Mouse (Mus musculus) hindbrain, embryonic 11.5 days (tissue): ENCODE measurements around the gene Adamtsl1. TPM values are rescaled to one million over a fixed set of nuclear protein-coding genes. Genes with fewer than 3 reads are reported as not detected.

Source experiments
- ATAC-seq: fragments of 200-750 bp; cut with Nextera tagmentation; 2 replicates; pipeline ENCODE4 v1.8.0; 2017; ENCODE audit warnings: mild to moderate bottlenecking, moderate TSS enrichment, moderate library complexity; ENCODE audit not compliant: low FRiP score
- DNase-seq: peaks from one replicate; pipeline ENCODE4 v3.0.0-alpha.2; 2015; ENCODE audit warnings: low spot score
- H3K27ac ChIP-seq: fragments of 300-500 bp; sonication (generic); 2 replicates; pipeline ENCODE4 v1.5.1; 2014; ENCODE audit warnings: mild to moderate bottlenecking, low read depth, low read length
- H3K27me3 ChIP-seq: fragments of 300-500 bp; sonication (generic); 2 replicates; pipeline ENCODE4 v1.6.1; 2014; ENCODE audit warnings: mild to moderate bottlenecking, low read length, moderate library complexity, mixed read lengths; ENCODE audit not compliant: control insufficient read depth, insufficient read depth
- H3K36me3 ChIP-seq: fragments of 300-500 bp; sonication (generic); 2 replicates; pipeline ENCODE4 v1.6.1; 2014; ENCODE audit warnings: mild to moderate bottlenecking, low read length, moderate library complexity, mixed read lengths; ENCODE audit not compliant: control insufficient read depth, insufficient read depth
- H3K4me1 ChIP-seq: fragments of 300-500 bp; sonication (generic); replicated peaks from 2 replicates; pipeline ENCODE4 v1.6.1; 2014; ENCODE audit warnings: low read length, mixed read lengths; ENCODE audit not compliant: control insufficient read depth, insufficient read depth
- H3K4me2 ChIP-seq: fragments of 300-500 bp; sonication (generic); replicated peaks from 2 replicates; pipeline ENCODE4 v1.6.1; 2014; ENCODE audit warnings: mild to moderate bottlenecking, low read depth, low read length
- H3K4me3 ChIP-seq: fragments of 300-500 bp; sonication (generic); 2 replicates; pipeline ENCODE4 v1.5.1; 2014; ENCODE audit warnings: low read depth, low read length
- H3K9ac ChIP-seq: fragments of 300-500 bp; sonication (generic); 2 replicates; pipeline ENCODE4 v1.6.1; 2014; ENCODE audit warnings: low read depth, low read length
- H3K9me3 ChIP-seq: fragments of 300-500 bp; sonication (generic); 2 replicates; pipeline ENCODE4 v1.6.1; 2016; ENCODE audit warnings: low read length; ENCODE audit not compliant: control insufficient read depth
- WGBS: fragments of 180-500 bp; shearing (Covaris S2); extraction: QIAGEN DNeasy Blood & Tissue Kit; methylation state at CpG from one replicate; pipeline ENCODE4 v1.1.7; 2014; 5-methylcytosine and 5-hydroxymethylcytosine counted together
- polyA plus RNA-seq: library from polyadenylated mRNA; unstranded; fragments of >200 nt; fragmentation: Nextera tagmentation; extraction: Ambion mirVana; gene quantifications from 2 replicates; pipeline ENCODE4 v1.2.1, GENCODE M21; 2014

The Adamtsl1 gene
- polyA plus RNA-seq, 1 experiment from 2014 or later: 11.1 TPM

DNA sequence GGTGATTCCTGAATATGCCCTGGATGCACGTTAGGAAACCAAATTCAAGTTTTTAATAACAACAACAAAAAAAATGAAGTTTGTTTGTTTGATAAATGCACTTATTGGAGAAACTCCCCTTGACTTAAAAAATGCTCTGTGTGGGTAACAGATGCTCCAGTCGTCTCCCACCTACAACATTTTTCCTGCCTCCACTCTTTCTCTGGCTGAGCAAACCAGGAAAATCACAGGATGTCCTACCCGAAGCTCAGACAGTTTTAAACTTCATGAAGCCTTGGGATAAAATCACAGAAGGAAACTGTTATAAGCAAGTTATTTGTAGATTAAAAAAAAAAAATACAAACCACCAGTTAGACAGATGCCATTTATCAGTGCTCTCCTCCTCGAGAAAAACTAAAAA, 788.1 kb downstream of the Adamtsl1 start:
- DNase-seq (no peak), ATAC-seq (no peak)
- Histone ChIP-seq H3K27me3 (no peaks in the 10 kb centered on the region), H3K9me3 (no peaks in the 10 kb centered on the region), H3K27ac (no peak overlapping the region), H3K4me1 (no peaks in the 10 kb centered on the region), H3K4me3 (no peak overlapping the region), H3K36me3 (no peaks in the 10 kb centered on the region), H3K9ac (no peak overlapping the region), H3K4me2 (no peak overlapping the region)
- 80% methylated on average over 4 of the region's 4 CpGs for WGBS

DNA sequence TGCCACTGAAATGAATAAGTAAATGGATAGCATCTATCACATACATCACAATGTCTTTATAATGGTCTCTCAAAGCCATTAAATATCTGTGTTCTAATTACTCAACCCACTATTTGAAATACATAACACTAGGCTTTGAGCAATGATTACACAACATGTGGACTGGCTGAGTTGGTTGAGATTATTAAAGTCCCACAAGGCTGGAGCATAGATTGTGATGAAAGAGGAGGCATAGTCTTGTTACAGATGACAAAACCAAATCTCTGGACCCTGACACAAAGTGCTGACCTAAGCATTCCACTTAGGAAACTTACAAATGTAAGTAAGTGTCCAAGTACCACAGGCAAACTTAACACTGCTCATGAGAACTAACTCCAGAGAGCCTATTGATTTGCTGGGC, 792.8 kb downstream of the Adamtsl1 start:
- no peak overlapping the region for H3K27ac ChIP-seq
- no peaks in the 10 kb centered on the region for H3K36me3 ChIP-seq
- no peak overlapping the region for H3K4me3 ChIP-seq
- ATAC-seq (no peak), DNase-seq (no peak)
- H3K27me3 ChIP-seq: no peaks in the 10 kb centered on the region
- no peak overlapping the region for H3K4me2 ChIP-seq
- H3K4me1 ChIP-seq: no peaks in the 10 kb centered on the region
- no peak overlapping the region for H3K9ac ChIP-seq
- no peaks in the 10 kb centered on the region for H3K9me3 ChIP-seq

DNA sequence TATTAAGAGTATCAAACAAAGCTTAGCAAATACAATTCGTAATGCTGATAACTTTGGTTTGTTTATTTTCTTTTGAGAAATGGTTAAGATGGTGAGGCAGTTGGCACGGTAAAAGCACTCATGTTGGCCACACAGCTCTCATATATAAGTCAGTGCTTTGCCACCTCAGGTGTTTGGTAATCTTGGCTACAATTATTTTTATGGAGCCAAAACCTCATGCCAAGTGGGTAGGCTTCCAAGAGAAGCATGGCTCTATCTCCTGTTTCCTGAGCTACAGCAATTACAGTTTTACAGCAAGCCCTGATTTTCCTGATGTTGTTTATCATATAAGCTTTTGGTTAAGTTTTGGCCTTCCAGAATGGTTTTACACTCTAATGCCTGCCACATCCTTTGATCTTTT, 795.2 kb downstream of the Adamtsl1 start:
- no peaks in the 10 kb centered on the region for H3K27me3 ChIP-seq
- H3K9ac ChIP-seq: no peak overlapping the region
- no peak for ATAC-seq
- no peaks in the 10 kb centered on the region for H3K9me3 ChIP-seq
- no peak for DNase-seq
- no peak overlapping the region for H3K27ac ChIP-seq
- H3K36me3 ChIP-seq: no peaks in the 10 kb centered on the region
- WGBS: 96% methylated on average over 2 of the region's 2 CpGs
- H3K4me1 ChIP-seq: no peaks in the 10 kb centered on the region
- no peak overlapping the region for H3K4me2 ChIP-seq
- no peak overlapping the region for H3K4me3 ChIP-seq

DNA sequence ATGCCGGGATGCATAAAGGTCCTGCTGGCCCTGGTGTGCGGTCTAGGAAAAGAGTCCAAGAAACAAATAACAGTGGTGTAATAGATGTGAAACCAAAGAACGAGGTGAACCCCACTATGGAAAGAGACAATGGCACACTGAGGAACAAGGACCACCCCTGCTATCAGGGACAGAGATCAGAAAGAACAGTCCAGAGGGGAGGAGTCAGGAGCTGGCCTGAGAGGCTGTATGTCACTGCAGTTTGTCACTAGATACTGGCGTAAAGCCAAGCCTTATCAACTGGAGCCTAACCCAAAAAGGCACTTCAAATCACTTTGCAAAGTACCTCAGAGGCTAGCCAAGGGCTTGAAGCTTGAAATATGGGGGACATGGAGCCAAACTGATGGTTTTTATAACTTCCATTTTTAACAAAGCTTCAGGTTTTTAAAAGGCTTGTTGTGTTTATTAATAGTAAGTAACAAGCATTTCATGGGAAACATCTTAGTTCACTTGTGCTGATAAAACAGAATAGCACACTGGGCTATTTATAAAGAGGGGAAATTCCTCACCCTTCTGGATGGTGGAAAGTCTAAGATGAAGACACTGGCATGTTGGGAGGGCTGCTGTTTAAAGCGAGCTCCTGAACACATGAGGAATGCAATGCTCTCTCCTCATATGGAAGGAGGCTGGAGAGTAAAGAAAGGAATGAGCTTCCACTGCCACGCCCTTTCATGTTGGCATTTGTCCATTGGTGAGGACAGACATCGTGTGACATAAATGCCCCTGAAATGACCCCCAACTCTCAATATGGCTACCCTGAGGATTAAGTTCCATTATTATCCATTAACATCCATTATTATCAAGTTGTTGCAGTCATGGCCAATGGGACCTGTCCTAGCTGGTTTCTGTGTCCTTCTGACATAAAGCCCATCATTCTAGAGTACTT, 797.1 kb downstream of the Adamtsl1 start:
- Histone ChIP-seq H3K27ac (no peak overlapping the region), H3K36me3 (no peaks in the 10 kb centered on the region), H3K4me2 (no peak overlapping the region), H3K4me3 (no peak overlapping the region), H3K9ac (no peak overlapping the region), H3K9me3 (no peaks in the 10 kb centered on the region), H3K4me1 (no peaks in the 10 kb centered on the region), H3K27me3 (no peaks in the 10 kb centered on the region)
- no peak for ATAC-seq
- no peak for DNase-seq
- 71% methylated on average over 7 of the region's 7 CpGs for WGBS

DNA sequence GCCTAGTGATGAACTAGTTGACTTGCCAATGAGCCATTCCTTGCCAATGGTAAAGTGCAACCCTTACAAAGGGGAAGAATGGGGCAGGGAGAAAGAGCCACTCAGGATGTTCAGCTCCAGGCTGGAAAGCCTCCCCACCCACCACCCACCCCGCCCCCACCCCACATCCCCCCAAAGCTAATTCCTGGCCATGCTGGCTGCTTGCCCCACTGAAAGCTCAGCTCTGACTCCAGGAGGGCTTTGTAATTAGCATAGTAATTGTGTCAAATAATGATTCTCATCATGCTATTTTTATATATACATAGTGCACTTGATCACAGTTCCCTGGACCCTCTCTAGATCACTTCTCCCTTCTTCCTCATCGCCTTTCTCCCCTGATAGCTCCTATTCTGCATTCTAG, 798.4 kb downstream of the Adamtsl1 start:
- no peak overlapping the region for H3K9ac ChIP-seq
- H3K4me3 ChIP-seq: no peak overlapping the region
- DNase-seq (no peak), ATAC-seq (no peak)
- H3K4me1 ChIP-seq: no peaks in the 10 kb centered on the region
- H3K9me3 ChIP-seq: no peaks in the 10 kb centered on the region
- no peaks in the 10 kb centered on the region for H3K27me3 ChIP-seq
- H3K27ac ChIP-seq: no peak overlapping the region
- H3K36me3 ChIP-seq: no peaks in the 10 kb centered on the region
- WGBS: 92% methylated on average over 2 of the region's 2 CpGs
- H3K4me2 ChIP-seq: no peak overlapping the region

DNA sequence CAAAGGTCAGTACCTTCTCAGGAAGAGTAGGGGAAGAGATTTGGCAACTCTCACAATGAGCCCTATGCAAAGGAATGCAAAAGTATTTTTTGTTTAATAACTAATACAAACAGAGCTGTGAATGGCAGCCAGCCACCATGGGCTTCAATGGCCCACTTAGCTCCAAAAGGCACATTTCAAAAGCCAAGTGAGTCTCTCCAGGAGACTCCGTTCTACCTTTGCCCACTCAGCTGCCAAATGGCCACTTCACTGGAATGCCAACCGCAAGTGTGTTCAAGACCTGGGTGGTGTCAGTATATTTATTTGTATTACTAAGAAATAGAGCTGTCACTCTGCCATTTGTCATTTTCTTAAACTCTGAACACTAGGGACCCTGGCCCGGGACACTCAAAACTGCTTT, 800.5 kb downstream of the Adamtsl1 start:
- no peaks in the 10 kb centered on the region for H3K27me3 ChIP-seq
- no peaks in the 10 kb centered on the region for H3K4me1 ChIP-seq
- WGBS: 82% methylated on average over 3 of the region's 3 CpGs
- no peak overlapping the region for H3K4me2 ChIP-seq
- no peaks in the 10 kb centered on the region for H3K9me3 ChIP-seq
- DNase-seq: no peak
- H3K4me3 ChIP-seq: no peak overlapping the region
- ATAC-seq: no peak
- H3K9ac ChIP-seq: no peak overlapping the region
- no peak overlapping the region for H3K27ac ChIP-seq
- no peaks in the 10 kb centered on the region for H3K36me3 ChIP-seq

DNA sequence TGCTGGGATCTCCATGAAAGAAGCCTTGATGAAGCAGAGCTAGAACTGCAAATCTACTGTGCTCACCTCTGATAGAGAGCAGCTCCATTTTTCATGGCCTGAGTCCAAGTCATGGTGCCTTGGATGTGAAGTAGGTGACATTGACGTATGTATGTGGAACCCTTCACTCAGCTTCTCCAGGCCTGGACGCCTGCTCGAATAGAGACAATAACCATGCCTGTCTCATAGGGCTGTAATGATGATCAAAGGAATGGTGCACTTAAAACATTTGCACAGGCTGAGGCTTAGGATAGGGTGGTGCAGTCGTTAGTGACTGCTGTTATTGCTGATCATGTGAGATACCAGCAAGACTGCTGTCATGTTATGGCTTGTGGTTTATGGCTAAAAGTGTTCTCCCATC, 801.1 kb downstream of the Adamtsl1 start:
- Histone ChIP-seq H3K4me3 (no peak overlapping the region), H3K4me1 (no peaks in the 10 kb centered on the region), H3K36me3 (no peaks in the 10 kb centered on the region), H3K9me3 (no peaks in the 10 kb centered on the region), H3K9ac (no peak overlapping the region), H3K27ac (no peak overlapping the region), H3K27me3 (no peaks in the 10 kb centered on the region), H3K4me2 (no peak overlapping the region)
- ATAC-seq (no peak), DNase-seq (no peak)
- WGBS: 81% methylated on average over 4 of the region's 4 CpGs

DNA sequence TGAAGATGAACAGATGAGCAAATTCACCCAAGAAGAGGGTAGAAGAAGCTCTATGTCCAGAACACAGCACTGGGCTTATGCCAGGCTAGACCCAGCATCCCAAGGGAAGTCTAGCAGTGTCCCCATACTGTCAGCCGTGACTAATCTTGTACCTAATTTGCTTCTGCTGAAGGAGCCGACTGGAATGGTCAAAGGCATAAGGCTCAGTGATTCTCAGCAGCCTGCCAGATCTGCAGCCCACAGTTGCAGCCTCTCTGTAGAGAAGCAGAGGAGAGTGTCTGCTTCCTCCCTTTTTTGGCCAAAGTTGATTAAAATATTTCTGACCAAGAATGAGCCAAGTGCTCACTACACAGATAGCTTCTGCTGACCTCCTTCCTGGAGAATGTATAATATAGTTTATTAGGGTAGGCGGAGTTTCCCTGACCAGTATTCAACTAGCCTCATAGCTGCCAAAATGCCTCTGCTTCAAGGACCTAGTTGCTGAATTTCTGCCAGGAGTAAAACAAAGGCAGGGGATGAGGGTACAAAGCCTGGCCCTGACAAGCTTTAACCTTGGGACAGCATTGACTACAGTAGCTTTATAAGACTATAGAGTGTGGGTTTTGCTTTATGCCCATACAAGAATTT, 804.1 kb downstream of the Adamtsl1 start:
- no peaks in the 10 kb centered on the region for H3K4me1 ChIP-seq
- no peak overlapping the region for H3K4me3 ChIP-seq
- no peak overlapping the region for H3K4me2 ChIP-seq
- H3K27me3 ChIP-seq: no peaks in the 10 kb centered on the region
- H3K36me3 ChIP-seq: no peaks in the 10 kb centered on the region
- WGBS: 74% methylated on average over 3 of the region's 3 CpGs
- DNase-seq: no peak
- H3K9me3 ChIP-seq: no peaks in the 10 kb centered on the region
- H3K9ac ChIP-seq: no peak overlapping the region
- no peak overlapping the region for H3K27ac ChIP-seq
- ATAC-seq: no peak

DNA sequence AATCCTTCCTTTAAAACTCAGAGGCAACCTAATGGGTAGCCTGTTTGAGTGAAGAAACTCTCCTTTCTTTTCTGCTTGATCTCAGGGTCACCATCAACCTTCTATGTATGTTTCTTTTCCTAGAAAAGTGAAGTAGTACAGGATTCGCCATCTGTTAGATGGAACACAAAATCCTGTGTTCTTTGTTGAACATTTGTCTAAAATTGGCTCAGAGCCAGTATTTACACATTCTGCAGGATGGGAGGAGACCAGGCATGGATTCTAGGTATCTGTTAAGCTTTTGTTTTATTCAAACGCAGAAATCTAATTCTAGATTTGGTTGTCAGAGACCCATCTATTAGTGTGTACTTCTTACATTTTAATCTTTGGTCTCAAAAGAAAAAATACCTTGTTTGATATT, 811.4 kb downstream of the Adamtsl1 start:
- ATAC-seq: no peak
- WGBS: 74% methylated on average over 2 of the region's 2 CpGs

More for the DNA sequence above, 811.4 kb downstream of the Adamtsl1 start:
- Histone ChIP-seq H3K27ac (no peak overlapping the region), H3K4me1 (no peaks in the 10 kb centered on the region), H3K9me3 (no peaks in the 10 kb centered on the region), H3K4me3 (no peak overlapping the region), H3K9ac (no peak overlapping the region), H3K36me3 (no peaks in the 10 kb centered on the region), H3K4me2 (no peak overlapping the region), H3K27me3 (no peaks in the 10 kb centered on the region)
- no peak for DNase-seq
